Mouse (Mus musculus) liver, adult (tissue): ENCODE measurements around the gene Arnt2.

Experiments used
- GATA4 ChIP-seq: IDR thresholded peaks from 2 replicates; pipeline ENCODE4 v1.6.1; 2014; ENCODE audit warnings: mild to moderate bottlenecking, low read length; ENCODE audit not compliant: insufficient replicate concordance

Arnt2 gene

DNA sequence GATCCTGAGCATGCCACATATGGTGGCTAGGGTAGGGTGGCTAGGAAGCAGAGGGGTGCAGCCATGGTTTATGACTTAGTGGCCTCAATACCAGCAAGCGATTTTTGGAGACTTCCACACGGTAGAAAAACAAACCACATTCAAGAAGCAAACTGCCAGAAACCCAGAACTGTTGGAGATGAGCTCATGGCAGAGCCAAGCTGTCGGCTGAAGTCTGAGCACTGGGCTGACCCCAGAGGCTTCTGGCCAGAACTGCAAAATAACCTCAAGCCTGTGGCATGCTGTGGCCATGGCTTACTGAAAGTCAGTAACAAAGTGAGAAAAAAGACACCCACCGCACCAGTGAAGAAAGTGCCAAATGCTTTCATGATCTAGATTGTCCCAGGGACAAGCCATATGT is 110.4 kb downstream of the Arnt2 start:
- no peak for TF ChIP-seq GATA4

DNA sequence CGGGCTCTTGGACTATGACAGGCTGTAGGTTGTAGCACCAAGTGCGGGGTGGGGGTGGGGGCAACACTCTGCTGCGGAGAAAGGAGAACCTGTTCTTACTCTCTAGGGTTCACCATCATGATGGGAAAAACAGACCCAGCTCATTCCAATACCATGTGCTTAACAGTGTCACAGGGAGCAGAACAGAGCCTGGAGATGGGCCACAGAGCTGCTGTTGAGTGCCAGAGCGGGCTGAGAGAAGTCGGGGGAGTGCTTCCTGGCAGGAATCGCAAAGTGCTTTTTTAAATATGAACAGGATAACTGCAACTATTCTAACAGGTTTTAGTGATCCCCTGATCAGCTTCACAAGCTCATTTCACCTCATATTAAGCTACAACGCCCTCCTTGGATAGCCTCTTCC is 116.9 kb downstream of the Arnt2 start:
- TF ChIP-seq GATA4 = no peak

DNA sequence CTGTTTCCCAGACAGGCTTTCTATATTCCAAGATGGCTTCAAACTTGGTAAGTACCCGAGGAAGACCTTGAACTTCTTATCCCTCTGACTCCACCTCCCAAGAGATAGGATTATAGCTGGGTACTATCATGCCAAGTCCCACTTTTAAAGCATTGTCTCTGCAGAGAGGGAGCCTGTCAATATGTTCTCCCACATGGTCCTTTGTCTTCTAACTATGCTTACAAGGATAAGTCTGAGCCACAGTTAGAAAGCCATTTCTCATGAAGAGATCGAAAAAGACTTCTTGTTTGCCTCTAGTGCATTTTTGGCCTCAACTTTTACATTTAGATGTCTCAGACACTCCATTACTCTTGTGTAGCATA is 122.8 kb downstream of the Arnt2 start:
- TF ChIP-seq GATA4 = no peak

DNA sequence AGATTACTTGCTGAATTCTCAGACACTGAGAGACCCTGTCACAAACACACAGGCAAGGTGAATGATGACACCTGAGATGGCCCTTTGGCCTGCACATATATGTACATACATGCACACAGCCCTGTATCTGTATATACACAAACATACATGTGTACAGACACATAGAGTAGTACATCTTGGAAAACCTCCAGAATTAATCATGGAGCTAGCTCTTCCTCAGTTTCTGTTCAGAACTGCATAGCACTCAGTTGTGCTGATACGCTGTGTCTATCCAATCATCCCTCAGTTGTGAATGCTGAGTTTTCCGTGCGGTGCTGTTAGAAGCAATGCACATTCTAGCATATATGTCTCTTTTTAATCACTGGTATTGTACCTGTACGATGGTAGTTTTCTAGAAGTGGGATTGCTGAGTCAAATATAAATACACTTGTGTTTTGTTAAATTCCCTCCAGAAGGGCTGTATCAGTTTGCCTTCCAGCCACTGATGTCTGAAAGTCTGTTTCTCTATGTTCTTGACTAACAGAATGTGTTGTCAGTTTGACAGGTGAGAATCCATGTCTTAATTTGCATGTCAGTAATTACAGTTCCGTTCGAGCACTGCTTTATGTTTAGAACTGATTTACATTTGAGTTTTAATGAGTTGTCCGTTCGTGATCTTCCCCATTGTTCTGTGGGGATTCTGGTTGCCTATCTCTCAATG is 123.3 kb downstream of the Arnt2 start:
- TF ChIP-seq GATA4 = no peak

DNA sequence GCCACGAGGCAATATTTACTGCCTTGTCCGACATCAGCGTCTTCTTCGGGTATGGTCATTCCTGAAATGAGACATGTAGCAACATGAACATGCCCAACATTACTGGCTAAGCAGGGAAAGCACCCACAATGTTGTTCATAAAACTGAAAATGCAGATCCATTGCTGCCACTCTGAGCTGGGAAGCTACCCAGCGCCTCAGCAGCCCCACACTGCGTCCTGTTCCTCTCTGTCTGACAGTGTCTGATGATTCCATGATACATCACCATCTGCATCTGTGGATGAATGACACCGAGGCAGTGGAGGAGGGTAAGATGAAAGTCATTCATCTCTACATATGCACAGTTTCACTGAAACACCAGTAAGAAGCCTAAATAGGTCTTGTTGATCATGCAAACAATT is 124.2 kb downstream of the Arnt2 start:
- no peak for TF ChIP-seq GATA4

DNA sequence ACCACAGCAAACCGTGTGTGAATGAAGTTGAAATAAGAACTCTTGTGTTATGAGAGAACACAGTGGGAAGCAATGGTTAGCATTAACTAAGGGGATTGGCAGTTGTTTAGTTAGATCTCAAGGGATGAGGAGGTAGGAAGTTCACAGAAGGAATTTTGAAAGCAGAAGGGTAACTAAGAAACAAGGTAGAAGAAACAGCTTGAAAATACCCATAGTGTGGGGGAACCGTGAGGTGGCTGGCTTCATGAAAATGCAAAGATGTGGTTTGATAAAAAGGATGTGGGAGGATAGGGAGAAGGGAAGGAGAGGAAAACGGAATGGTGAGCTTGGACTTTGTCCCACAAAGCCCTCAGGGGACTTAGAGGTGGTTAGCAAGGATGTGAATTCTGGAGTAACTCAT is 125.0 kb downstream of the Arnt2 start:
- no peak for TF ChIP-seq GATA4

DNA sequence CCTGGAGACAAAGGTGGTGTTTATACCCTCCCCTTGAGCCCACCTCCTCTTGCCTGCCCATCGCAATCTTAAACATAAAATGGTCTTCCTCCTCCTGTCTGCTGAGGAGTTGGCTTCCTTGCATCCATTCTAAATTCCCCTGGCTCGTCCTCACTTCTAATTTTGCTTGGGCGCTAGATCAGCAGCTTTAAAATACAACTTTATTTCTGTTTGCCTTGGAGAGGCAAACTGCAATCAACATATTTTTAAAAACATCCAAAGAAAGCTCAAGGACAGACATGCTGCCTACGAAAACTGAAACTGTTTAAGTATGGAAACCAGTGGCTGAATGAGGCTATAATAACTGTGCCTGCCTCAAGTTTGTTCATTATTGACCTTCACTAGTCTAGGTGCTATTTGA is 127.7 kb downstream of the Arnt2 start:
- TF ChIP-seq GATA4 = no peak

DNA sequence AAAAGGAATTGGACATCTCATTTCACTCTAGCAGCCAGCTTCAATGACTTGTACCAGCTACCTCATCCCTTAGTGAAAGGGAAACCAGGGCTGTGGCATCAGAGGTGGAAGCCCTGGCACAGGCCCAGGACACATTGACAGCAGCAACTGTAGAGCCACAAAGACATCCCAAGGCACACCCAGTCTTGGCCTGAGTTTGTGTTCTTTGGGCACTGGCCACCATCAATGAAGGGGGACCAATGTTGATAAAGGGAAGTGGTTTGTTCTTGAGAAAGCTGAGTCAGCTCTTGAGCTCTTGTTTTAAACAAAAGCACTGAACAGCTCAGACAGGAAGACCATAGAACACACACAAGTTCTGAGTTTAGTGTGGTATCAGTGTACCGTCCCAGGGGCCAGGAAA is 130.7 kb downstream of the Arnt2 start:
- no peak for TF ChIP-seq GATA4

DNA sequence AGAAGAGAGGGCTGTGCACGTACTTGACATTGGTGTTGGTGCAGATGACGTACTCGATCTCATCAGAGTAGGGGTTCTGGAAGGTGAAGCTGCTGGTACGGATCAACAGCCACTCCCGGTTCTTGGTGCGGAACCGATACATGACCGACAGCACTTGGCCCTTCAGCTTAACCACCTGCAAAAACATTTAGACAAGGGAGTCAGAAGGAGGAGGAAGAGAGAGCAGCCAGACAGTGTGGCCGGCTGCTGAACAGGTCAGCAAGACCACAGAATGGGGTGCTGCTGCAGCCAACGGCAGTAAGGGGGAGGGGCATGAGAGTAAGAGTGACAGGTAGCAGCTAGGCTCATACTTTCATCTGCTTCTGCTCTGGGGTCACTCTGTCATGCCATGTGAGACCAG is 134.7 kb downstream of the Arnt2 start:
- no peak for TF ChIP-seq GATA4

DNA sequence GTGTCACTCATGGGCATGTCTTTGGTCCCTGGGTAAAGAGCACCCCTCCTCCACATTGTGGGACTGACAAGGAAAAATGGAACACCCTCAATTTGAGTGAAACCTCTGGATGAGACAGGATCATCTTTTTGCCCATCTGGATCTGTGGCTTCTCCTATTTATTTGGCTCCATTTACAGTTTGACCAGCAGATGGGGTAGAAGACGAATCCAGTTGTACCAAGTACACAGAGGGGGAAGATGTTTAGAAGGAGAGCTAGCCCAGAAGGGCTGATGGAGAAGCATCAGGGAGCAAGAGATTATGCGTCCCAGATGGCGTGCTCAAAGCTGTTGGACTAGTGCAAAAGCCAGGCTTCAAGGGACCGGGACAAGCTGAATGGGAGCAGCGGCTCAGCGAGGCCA is 136.0 kb downstream of the Arnt2 start:
- no peak for TF ChIP-seq GATA4

DNA sequence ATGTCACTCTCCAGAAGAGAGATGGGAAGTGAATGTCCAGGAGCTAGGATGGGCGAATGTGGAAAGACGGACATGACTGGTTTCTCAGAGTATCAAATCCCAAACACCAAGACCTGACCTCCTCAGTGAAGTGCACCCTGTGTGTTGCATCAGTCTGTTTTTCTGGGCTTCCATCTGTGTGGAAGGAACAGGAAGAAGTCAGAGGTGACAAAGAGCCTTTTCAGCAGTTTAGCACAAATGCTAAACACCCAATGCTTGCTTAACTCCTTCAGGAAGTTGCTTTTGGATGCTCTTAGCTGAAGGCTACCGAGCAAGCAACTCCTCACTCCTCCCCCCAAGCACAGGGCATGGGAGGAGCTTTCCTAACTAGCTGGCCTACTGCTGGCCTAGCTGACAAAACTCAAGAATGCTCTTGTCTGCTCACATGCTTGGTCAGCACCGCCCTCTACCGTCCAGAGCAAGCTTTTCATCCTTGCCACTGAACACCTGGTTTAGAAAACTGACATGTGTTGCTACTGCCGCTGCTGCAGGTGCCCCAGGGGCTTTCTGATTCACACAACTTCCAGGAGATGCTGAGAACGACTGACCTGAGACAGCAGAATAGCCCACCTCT is 137.7 kb downstream of the Arnt2 start:
- TF ChIP-seq GATA4 = no peak

DNA sequence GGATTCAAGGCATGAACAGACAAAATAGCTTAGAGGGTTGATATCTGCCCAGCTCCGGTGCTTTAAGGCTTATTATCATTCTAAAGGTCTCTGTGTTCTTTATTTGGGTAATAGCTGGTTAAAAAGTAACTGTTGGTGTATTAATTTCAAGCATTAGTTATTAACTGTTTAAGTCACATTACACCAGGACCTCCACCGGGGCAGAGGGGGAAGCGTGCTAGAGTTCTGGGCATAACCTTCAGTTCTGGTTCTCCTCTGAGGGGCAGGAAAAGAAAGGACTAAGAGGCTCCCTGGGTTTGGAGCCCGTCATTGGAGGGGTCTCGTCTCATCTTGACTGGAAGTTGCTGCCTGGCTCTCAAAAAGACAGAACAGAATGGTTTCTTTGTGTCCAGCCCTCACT is 138.5 kb downstream of the Arnt2 start:
- no peak for TF ChIP-seq GATA4

DNA sequence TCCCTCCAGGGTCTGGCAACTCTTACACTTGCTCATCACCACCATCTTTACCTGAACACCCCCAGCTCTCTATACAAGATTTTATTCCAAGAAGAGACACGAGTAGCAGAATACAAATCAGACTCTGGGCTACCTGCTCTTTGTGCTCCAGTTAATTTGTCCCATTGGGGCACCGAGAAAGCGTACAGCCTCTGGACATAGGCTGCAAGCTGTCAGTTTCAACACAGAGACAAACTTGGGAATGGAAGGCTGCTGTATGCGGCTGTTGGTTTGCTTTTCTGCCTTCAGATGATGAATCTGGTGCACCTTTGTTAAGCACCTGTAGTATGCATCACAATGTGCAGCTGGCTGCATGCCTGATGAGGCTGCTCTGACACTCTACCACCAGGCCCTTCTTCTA is 146.5 kb downstream of the Arnt2 start:
- no peak for TF ChIP-seq GATA4

DNA sequence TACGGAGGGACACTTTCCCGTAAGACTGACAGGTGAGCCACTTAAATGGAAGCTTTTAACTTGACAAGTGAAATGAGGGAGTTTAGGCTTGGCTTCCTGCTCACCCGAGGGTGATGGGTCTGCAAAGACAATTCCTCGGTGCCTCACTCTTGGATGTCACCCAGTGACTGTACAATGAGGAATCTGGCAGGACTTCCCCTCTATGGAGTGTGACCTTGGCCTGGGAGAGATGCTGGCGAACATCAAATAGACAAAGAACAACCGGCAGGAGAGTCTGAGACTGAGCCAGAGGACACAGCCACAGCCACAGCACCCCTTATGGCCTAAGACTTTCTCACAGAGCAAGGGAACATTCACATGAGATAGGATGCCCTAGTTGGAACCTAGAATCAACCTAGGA is 148.6 kb downstream of the Arnt2 start:
- TF ChIP-seq GATA4 = no peak

DNA sequence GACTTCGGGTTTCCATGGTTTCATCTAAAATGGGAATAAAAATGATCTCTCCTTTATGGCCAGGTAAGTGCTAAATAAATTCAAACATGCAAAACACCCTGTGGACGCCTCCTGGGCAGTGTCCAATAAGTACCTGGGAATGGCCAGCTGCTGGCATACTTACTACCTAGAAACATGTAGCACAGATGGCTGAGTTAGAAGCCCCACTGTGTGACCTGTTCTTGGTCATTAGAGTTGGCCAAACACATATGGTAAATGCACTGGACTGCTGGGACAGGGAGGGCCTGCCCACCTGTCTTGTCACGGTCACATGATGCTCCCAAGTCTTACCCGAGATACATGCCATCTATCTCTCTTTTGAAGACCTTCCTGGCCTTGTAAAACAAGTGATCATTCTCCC is 149.6 kb downstream of the Arnt2 start:
- TF ChIP-seq GATA4 = no peak

DNA sequence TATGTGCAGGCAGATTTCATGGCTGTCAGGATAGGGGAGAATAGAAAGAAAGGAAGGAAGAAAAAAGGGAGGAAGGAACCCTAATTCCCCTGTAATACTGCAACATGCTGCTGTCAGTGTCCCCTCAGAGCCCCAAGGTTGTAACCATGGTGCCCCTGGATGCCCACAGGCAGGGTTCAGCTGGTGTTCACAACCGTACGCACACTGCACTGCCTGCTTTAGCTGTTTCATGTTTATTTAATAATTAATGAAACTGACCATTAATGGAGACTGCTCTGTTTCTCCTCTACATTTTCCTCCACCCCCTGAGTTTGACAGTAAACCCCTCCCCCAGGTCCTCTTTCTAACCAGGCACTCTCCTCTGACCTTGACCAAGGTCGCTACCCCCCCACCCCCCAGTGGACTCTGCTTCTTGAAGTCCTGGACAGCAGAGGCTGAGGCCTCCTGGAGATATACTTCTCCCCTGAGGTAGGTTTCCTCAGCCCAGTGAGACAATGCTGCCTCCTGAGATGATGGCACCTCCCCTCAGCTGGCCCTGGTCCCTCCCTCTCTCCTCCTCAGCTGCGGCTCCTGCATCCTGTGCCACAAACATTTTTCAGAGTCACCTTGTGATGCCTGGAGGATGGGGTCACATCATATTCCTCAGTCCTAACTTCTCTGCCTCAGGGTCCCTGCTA is 150.5 kb downstream of the Arnt2 start:
- TF ChIP-seq GATA4 = no peak

DNA sequence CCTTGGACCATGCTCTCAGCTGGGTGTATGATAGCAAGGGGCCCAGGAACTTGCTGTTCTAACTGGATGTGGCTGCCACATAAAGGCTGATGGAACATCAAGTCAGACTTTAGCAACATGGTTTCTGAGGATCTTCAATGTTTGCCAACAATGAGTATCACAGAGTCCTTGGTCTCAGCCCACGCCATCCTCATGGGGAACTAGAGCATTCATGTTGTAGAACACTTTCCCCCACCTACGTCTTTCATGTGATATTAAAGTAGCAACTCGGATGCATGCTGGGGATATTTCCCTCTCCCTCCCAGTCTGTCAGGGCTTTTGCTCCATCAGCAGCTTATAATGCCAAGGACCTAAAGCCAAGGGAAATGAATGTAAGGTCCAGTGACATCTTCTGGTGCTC is 153.3 kb downstream of the Arnt2 start:
- no peak for TF ChIP-seq GATA4

DNA sequence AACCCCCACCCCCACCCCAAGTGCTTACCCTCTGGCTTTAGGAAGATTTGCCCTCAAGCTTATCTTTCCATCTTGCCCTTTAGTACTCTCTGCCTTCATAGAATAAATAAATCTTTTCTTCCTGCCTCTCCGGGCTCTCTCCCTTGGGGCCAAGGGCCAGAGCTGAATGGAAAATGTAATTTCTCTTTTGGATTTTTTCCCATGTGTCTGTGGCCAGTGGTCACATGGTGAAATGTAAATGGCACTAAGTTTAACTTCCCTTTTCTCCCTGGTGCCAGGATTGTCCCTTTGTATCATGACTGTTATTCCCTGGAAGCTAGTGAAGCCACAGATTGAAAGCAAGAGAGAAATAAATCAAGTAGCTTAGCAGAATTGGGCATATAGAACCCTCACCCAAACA is 153.7 kb downstream of the Arnt2 start:
- TF ChIP-seq GATA4 = no peak
